Mouse (Mus musculus) subcutaneous adipose tissue, adult 2 months (tissue): ENCODE measurements around the gene Slc39a13. TPM values are rescaled to one million over a fixed set of nuclear protein-coding genes. Genes with fewer than 3 reads are reported as not detected.

ENCODE experiments used
- polyA plus RNA-seq: library from polyadenylated mRNA; depleted of rRNA; stranded (reverse); fragments of >200 nt; gene quantifications from 2 replicates; pipeline ENCODE4 v1.2.3, GENCODE M21; 2012; ENCODE audit warnings: low replicate concordance; rRNA removed

Slc39a13 gene
- polyA plus RNA-seq: 93.3 and 95.5 TPM in 2 replicates

DNA sequence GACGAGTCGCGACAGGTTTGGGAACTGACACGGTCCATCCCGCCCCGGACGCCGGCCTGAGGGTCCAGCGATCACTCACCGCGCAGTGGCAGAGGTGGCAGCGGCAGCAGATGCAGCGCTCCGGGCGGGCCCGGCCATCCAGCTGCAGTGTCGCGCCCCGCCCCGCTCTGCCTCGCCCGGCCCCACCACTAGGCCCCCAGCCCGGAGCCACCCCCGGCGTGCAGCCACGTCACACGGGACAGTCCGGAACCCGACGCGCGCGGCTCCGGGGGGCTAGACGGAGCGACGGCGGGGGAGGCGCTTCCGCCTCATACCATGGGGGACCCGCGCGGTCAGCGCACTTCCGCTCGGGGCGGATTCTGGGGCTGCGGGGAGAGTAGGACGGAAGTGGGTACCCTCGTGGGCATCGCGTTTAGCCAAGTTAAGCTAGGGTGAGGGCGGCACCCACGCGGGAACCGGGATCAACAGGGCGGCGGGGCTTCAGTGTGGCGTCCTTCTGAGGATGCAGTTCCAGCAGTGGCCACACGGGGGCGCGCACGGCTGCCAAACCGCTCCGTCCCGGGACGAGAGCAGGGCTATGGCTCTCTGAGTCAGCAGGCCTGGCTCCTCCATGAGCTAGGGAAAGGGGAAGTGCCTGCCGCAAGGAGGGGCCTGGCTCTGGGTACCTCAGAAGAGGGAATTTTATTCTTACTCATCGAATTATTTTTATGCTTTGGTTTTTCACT is at the start of gene Slc39a13:
Gene Slc39a13 (minus strand): TSS at position 342 of the 725 bp plus-strand sequence.

DNA sequence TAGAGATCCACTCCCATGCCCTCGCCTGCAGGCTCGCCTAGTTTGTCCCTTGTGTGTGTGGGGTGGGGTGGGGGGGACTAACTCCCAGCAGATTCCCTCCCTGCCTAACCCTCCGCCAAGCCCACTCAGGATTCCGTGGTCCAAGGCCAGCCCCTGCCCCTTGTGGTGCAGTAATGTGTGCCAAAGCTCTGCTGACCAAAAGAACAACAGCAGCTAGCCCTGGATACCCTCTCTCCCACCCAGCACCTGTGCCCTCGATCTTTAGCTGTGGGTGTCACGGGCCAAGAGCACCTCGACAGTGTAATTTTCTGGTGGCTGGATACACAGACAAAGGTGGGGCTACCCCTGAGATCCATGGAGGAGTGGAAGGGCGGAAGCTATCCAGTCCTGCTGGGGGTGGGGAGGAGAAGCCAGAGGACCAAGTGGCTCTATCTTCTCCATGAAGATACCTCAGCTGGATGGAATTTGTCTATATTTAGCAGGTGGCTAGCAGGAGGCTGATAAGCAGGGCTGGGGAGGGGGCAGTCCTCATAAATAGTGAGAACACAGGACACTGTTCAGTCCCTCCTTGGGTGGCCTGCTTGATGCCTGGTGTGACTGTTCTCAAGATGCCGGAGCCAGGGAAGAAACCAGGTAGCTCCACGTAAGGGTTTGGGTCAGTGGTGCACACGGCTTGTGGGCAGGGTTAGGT is 47.5 kb upstream of the Slc39a13 start, which contains the start of gene Mybpc3:
Gene Mybpc3 (plus strand): TSS at position 560 of the 691 bp plus-strand sequence.

GRCm38 (mm10) chr2:91081775-91082695 is 11.8 kb upstream of the Slc39a13 start, which contains the start of gene Spi1:
Spi1 (plus strand) TSS chr2:91082390.

DNA sequence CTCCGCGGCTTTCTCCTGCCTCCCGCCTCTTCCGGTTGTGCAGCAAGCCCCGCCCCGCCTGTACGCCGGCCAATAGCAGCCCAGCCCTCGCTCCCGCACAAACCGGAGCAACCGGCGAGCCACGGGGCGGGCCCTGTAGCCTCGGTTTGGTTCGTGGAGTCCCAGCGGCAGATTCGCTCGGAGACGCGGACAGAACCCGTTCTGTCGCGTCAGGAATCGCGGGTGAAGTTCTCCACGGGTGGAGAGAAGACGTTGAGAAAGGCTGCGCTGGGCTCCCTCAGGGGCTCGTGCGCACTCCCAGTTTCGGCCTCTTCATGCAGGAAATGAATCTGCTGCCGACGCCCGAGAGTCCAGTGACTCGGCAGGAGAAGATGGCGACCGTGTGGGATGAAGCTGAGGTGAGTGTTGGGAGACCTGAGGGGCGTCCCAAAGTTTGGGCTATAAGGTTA is 16.3 kb downstream of the Slc39a13 start, which contains the start of gene Psmc3:
Gene Psmc3 (plus strand): TSS at position 76 of the 449 bp plus-strand sequence.

GRCm38 (mm10) chr2:91035385-91035784 is 34.8 kb downstream of the Slc39a13 start, which contains the start of gene Rapsn:
Rapsn (plus strand) TSS chr2:91035620.

Other genes starting within 250 kb of the Slc39a13 start
- gene Mtch2, start 223.3 kb downstream of the Slc39a13 start, polyA plus RNA-seq: 145 and 253 TPM in 2 replicates
- 0.75 and 7.3 TPM in 2 replicates for gene C1qtnf4, start 184.6 kb downstream of the Slc39a13 start, polyA plus RNA-seq
- gene Kbtbd4, start 165.7 kb downstream of the Slc39a13 start, polyA plus RNA-seq: 19.5 and 20.9 TPM in 2 replicates
- 224 and 304 TPM in 2 replicates for gene Ndufs3, start 165.6 kb downstream of the Slc39a13 start, polyA plus RNA-seq
- 35.7 and 60.4 TPM in 2 replicates for gene Celf1, start 130.0 kb downstream of the Slc39a13 start, polyA plus RNA-seq
- gene Rapsn, start 34.8 kb downstream of the Slc39a13 start, polyA plus RNA-seq: 0.96 and 1.6 TPM in 2 replicates
- 103 and 111 TPM in 2 replicates for gene Psmc3, start 16.4 kb downstream of the Slc39a13 start, polyA plus RNA-seq
- 43.6 and 58.8 TPM in 2 replicates for gene Spi1, start 12.0 kb upstream of the Slc39a13 start, polyA plus RNA-seq
- gene Mybpc3, start 47.7 kb upstream of the Slc39a13 start, polyA plus RNA-seq: 0.05 and 0.06 TPM in 2 replicates
- gene Madd, start 113.4 kb upstream of the Slc39a13 start, polyA plus RNA-seq: 10.4 and 13.9 TPM in 2 replicates
- 92.7 and 229 TPM in 2 replicates for gene Nr1h3, start 132.4 kb upstream of the Slc39a13 start, polyA plus RNA-seq
- gene Acp2, start 132.5 kb upstream of the Slc39a13 start, polyA plus RNA-seq: 43.8 and 53.1 TPM in 2 replicates
- 13.4 and 25.6 TPM in 2 replicates for gene Ddb2, start 166.6 kb upstream of the Slc39a13 start, polyA plus RNA-seq
- 30.3 and 49.8 TPM in 2 replicates for gene Pacsin3, start 185.5 kb upstream of the Slc39a13 start, polyA plus RNA-seq
- 36.4 and 53.7 TPM in 2 replicates for gene Arfgap2, start 194.6 kb upstream of the Slc39a13 start, polyA plus RNA-seq